Mouse (Mus musculus) macrophage (primary cell): ENCODE results near the gene Etv3. TPM values are rescaled to one million over a fixed set of nuclear protein-coding genes. Genes with fewer than 3 reads are reported as not detected.

Experiments used
- H3K27ac ChIP-seq: fragments of 350-480 bp; formaldehyde crosslinking; 2 replicates; pipeline ENCODE4 v1.9.0; 2021
- H3K36me3 ChIP-seq: fragments of 350-480 bp; formaldehyde crosslinking; 2 replicates; pipeline ENCODE4 v1.9.0; 2021; ENCODE audit errors: inconsistent target
- H3K4me3 ChIP-seq: fragments of 350-480 bp; formaldehyde crosslinking; 2 replicates; pipeline ENCODE4 v1.9.0; 2021; ENCODE audit errors: inconsistent target
- H3K79me2 ChIP-seq: fragments of 350-480 bp; formaldehyde crosslinking; 2 replicates; pipeline ENCODE4 v1.9.0; 2021; ENCODE audit errors: inconsistent target
- WGBS: methylation state at CpG from one replicate; pipeline ENCODE4 v1.1.7; 2026; ENCODE audit warnings: inconsistent platforms; ENCODE audit not compliant: missing documents; 5-methylcytosine and 5-hydroxymethylcytosine counted together
- polyA plus RNA-seq: library from polyadenylated mRNA; stranded (reverse); fragments of 250-400 nt; gene quantifications from 3 replicates; pipeline ENCODE4 v1.2.4, GENCODE M21; 2018; ENCODE audit warnings: inconsistent platforms

Gene Etv3
- polyA plus RNA-seq, 1 experiment from 2014 or later, result 40.8 TPM

- Histone ChIP-seq H3K79me2 (no peaks in the 10 kb centered on the region), H3K27ac (no peak overlapping the region), H3K4me3 (no peak overlapping the region), H3K36me3 (no peaks in the 10 kb centered on the region)
- 63% methylated on average over 3 of the region's 3 CpGs for WGBS
These were observed 30.9 kb downstream of the Etv3 start for GRCm38 (mm10) chr3:87556109-87556531.

DNA sequence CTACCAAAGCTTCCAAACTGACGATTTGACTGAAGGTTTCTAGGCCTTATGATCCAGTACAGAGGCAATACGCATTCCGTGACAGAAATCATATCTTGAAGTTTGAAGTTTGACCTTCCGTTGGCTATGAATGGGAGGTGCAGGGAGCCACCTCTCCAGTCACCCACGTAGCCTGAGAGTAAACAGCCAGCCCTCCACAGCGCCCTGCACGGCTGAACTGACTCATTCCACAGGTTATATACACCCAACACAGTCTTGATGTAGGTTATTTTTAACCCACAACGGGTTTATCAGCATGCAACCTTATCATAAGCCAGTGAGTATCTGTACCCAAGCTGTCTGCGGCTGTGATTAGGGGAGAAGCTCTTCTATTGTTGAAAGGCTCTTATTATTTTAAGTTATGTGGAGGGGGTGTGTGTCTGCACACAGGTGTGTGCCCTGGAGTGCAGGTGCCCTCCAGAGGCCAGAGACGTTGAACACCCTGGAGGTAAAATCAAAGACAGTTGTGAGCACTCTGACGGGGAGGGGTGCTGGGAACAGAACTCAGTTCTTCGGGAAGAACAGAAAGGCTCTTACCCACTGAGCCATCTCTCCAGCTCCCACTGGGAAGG is 31.6 kb downstream of the Etv3 start:
- H3K79me2 ChIP-seq, result no peaks in the 10 kb centered on the region
- WGBS, result 87% methylated on average over 12 of the region's 12 CpGs
- H3K4me3 ChIP-seq, result no peak overlapping the region
- H3K36me3 ChIP-seq, result no peaks in the 10 kb centered on the region
- H3K27ac ChIP-seq, result no peak overlapping the region

GRCm38 (mm10) chr3:87560156-87560555 is 34.9 kb downstream of the Etv3 start:
- WGBS, result 33% methylated on average over 3 of the region's 3 CpGs
- Histone ChIP-seq H3K4me3 (no peak overlapping the region), H3K36me3 (no peaks in the 10 kb centered on the region), H3K79me2 (no peaks in the 10 kb centered on the region), H3K27ac (no peak overlapping the region)

- H3K79me2 ChIP-seq, result no peaks in the 10 kb centered on the region
- H3K4me3 ChIP-seq, result no peak overlapping the region
- 79% methylated on average over 8 of the region's 8 CpGs for WGBS
- no peaks in the 10 kb centered on the region for H3K36me3 ChIP-seq
- H3K27ac ChIP-seq, result no peak overlapping the region
These were observed 36.2 kb downstream of the Etv3 start for GRCm38 (mm10) chr3:87561434-87561833.

- 1% methylated on average over 6 of the region's 6 CpGs for WGBS
- H3K79me2 ChIP-seq, result no peaks in the 10 kb centered on the region
- no peak overlapping the region for H3K27ac ChIP-seq
- H3K36me3 ChIP-seq, result no peaks in the 10 kb centered on the region
- H3K4me3 ChIP-seq, result no peak overlapping the region
These were observed 37.2 kb downstream of the Etv3 start for GRCm38 (mm10) chr3:87562370-87562769.

DNA sequence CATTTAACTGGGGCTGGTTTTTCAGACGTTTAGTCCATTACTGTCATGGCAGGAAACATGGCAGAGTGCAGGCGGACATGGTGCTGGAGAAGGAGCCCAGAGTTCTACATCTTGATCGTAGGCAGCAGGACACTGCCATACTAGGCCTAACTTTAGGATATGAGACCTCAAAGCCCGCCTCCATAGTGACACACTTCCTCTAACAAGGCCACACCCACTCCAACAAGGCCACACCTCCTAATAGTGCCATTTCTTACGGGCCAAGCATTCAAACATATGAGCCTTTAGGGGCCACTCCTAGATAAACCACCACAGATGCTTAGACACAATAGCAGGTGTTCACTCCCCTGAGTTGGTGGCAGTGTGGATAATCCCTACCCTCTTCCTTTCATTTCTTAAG is 38.3 kb downstream of the Etv3 start:
- Histone ChIP-seq H3K27ac (no peak overlapping the region), H3K36me3 (no peaks in the 10 kb centered on the region), H3K4me3 (no peak overlapping the region), H3K79me2 (no peaks in the 10 kb centered on the region)
- 78% methylated on average over 5 of the region's 5 CpGs for WGBS

DNA sequence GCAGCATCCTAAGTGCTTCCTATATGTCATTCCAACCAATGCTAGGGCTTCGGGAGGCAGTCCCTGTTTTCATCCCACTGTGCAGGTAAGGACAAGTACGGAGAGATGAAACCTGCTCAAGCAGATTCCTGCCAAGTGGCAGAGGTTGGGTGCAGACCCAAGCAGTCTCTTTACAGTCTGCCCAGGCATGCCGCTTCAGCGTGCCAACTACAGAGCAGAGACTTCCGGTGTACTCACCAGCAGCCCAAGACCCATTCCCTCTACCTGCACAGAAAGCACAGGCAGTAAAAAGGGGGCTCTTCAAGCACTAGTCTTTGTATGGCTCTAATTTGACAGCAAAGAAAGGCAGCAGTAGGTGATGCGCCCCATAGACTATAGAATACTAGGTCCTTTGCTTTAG is 40.4 kb downstream of the Etv3 start:
- 86% methylated on average over 6 of the region's 6 CpGs for WGBS
- Histone ChIP-seq H3K79me2 (no peaks in the 10 kb centered on the region), H3K27ac (peak overlapping the region; percentile 57), H3K4me3 (no peak overlapping the region), H3K36me3 (no peaks in the 10 kb centered on the region)

DNA sequence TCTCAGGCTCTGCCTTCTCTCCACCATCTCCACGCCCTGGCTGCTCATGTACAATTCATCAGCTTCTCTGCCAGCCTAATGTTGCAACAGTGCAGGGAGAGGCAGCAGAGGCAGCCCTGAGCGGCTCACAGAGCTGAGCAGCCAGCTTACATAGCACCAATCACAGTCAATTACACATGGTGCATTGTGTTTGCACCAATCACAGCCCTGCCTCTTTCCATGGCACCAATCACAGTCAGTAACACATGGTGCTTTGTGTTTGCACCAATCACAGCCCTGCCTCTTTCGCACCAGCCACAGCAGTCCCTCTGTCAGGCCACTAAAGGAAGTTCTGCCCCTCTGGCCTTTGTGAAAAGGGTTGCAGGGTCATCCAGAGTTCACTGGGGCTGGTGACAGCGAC is 40.9 kb downstream of the Etv3 start:
- 23% methylated on average over 4 of the region's 4 CpGs for WGBS
- Histone ChIP-seq H3K4me3 (no peak overlapping the region), H3K27ac (peak overlapping the region; percentile 57), H3K79me2 (no peaks in the 10 kb centered on the region), H3K36me3 (no peaks in the 10 kb centered on the region)

DNA sequence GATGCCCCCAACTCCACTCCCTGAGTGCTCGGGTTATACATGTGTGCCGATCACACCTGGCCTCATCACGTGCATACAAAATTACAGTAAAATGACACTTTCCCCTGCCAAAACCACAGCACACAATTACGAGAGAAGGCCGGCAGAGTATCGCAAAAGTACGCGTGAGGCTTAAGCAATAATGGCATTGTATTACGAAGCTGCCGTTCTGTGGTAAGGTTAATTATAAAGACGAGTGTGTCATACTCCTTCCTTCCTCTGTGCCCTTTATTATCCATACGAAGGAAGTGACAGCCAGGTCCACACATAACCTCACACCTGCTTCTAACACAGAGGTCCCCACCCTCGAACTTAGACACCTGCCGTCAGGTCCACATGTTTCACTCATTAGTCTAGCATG is 42.3 kb downstream of the Etv3 start:
- no peak overlapping the region for H3K27ac ChIP-seq
- no peaks in the 10 kb centered on the region for H3K79me2 ChIP-seq
- no peak overlapping the region for H3K4me3 ChIP-seq
- no peaks in the 10 kb centered on the region for H3K36me3 ChIP-seq
- 36% methylated on average over 14 of the region's 14 CpGs for WGBS

DNA sequence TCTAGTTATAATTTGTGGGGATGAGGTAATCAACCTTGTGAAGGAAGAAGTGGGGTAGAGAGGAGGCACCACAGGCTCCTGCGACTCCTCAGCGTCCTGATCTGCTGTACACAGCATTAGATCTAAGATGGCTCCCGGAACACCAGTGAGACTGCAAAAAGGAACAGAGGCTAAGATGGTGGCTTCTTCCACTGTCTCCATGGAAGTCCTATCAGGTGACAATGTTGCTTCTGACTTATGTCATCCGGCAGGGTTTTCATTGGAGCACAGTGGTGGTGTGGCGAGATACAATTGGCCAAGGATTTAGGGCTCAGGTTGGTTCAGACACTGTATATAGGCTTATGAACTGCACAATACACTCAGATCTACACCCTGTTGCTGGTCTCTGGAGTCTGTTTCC is 43.5 kb downstream of the Etv3 start:
- 99% methylated on average over 5 of the region's 5 CpGs for WGBS
- Histone ChIP-seq H3K36me3 (no peaks in the 10 kb centered on the region), H3K4me3 (no peak overlapping the region), H3K79me2 (no peaks in the 10 kb centered on the region), H3K27ac (no peak overlapping the region)

DNA sequence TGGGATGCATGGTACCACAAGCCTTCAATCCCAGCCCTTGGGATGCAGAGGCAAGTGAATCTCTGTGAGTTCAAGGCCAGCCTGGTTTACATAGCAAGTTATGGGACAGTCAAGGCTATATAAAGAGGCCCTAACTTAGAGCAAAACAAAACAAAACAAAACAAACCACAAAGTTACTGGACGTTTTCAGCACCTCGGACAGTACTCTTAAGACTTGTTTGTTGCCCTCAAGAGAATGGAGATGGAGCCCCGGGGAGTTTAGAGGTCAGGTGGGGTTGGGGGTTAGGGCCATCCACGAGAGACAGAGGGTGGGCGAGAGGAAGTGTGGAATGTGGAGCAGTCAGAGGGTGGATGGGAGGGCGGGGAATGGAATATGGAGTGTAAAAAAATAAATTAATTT is 50.6 kb downstream of the Etv3 start:
- no peak overlapping the region for H3K27ac ChIP-seq
- H3K36me3 ChIP-seq, result no peaks in the 10 kb centered on the region
- no peak overlapping the region for H3K4me3 ChIP-seq
- no peaks in the 10 kb centered on the region for H3K79me2 ChIP-seq
- 19% methylated on average over 5 of the region's 6 CpGs for WGBS

GRCm38 (mm10) chr3:87582259-87582658 is 57.1 kb downstream of the Etv3 start:
- no peak overlapping the region for H3K27ac ChIP-seq
- H3K79me2 ChIP-seq, result no peaks in the 10 kb centered on the region
- no peaks in the 10 kb centered on the region for H3K36me3 ChIP-seq
- no peak overlapping the region for H3K4me3 ChIP-seq
- 91% methylated on average over 4 of the region's 4 CpGs for WGBS

Other genes starting within 250 kb of the Etv3 start
- 496 to 1,051 TPM (median 577 TPM) in 3 replicates for gene Cd5l, start 167.5 kb upstream of the Etv3 start, polyA plus RNA-seq
- gene Fcrl1, start 149.0 kb upstream of the Etv3 start, polyA plus RNA-seq, result 2.8 to 11.5 TPM (median 8.4 TPM) in 3 replicates
- gene Fcrl5, start 89.6 kb upstream of the Etv3 start, polyA plus RNA-seq, result 0.11 TPM in 1 of 3 replicates, not detected in the others
- gene Arhgef11, start 92.2 kb downstream of the Etv3 start, polyA plus RNA-seq, result 14.9 to 17.3 TPM (median 17.2 TPM) in 3 replicates
- gene Lrrc71, start 223.2 kb downstream of the Etv3 start, polyA plus RNA-seq, result 0.22 TPM in 1 of 3 replicates, not detected in the others